ENCODE assay signal across 14 mouse cellular contexts in the genomic region with DNA sequence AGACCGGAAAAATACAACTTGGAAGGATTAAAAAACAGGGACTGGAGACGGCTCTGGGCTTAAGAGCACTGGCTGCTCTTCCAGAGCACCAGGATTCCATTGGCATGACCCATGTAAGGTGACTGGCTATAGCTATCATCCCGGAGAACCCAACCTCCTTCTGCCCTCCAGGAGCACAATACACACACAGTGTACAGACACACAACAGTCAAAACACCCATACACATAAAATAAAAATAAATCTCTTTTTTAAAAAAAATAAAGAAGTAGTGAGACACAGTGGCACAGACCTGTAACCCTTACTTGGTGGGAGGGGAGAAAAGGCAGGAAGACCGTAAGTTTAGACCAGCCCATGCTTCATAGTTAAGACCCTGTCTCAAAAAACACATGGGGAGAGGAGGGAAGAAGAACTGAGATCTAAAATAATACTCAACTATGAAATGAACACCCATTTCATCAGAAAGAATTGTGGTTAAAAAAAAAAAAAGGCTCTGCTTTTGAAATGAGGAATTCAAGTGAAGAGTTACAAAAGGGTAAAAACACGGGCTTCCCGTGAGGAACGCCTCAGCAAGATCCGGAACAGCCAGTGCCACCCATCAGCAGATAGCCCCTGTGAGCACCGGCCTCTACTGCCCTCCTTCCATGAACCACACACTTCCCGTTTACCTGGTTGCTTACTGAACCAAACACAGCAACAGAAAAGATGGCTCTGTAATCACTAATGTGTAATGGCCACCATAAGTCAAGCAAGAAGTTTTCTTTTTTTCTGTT.
"Had no signal": no experiment of that assay in that cellular context is flagged by ENCODE, and none has a peak within 500 bp of the region (broad histone marks: within the 10 kb centered on the region; RNA-seq: fewer than 3 reads in every experiment).

No protein-coding gene starts in this region.

- H3K9me3 ChIP-seq: midbrain, embryonic 13.5 days; neural tube, embryonic 13.5 days had no signal

- H3K27me3 ChIP-seq: midbrain, embryonic 13.5 days; neural tube, embryonic 13.5 days had no signal

- H3K4me3 ChIP-seq: left cerebral cortex, adult 2 months; midbrain, embryonic 13.5 days; neural tube, embryonic 13.5 days had no signal

- H3K4me1 ChIP-seq: neural tube, embryonic 13.5 days had no signal

- H3K27ac ChIP-seq: left cerebral cortex, adult 2 months; liver, embryonic 14.5 days; midbrain, embryonic 13.5 days; neural tube, embryonic 13.5 days had no signal

- ATAC-seq: intestine, postnatal 0 days; liver, postnatal 0 days; lung, postnatal 0 days; midbrain, embryonic 13.5 days had no signal

- DNase-seq: kidney, adult 2 months; kidney, postnatal 10 days; kidney, postnatal 36 days; layer of hippocampus, postnatal 36 days; liver, postnatal 0 days; lung, embryonic 14.5 days; thymus, adult 18-20 months; thymus, postnatal 36 days had no signal

- H3K36me3 ChIP-seq: midbrain, embryonic 13.5 days had no signal
